Mouse (Mus musculus) duodenum, adult 2 months (tissue): ENCODE data around the gene Cnppd1. TPM values are rescaled to one million over a fixed set of nuclear protein-coding genes. Genes with fewer than 3 reads are reported as not detected.

Experiments
- polyA plus RNA-seq: library from polyadenylated mRNA; depleted of rRNA; stranded (reverse); fragments of >200 nt; gene quantifications from 2 replicates; pipeline ENCODE4 v1.2.3, GENCODE M21; 2012; ENCODE audit warnings: low replicate concordance; rRNA removed

The Cnppd1 gene
- polyA plus RNA-seq = 40.3 and 56.9 TPM in 2 replicates

GRCm38 (mm10) chr1:75142301-75143261, at the start of gene Cnppd1, which contains the start of gene Retreg2:
Gene Cnppd1, minus strand, starts transcription at chr1:75142711.
Gene Retreg2, plus strand, starts transcription at chr1:75142778.

GRCm38 (mm10) chr1:75191622-75192402, 49.3 kb upstream of the Cnppd1 start, which contains the start of the genes Ankzf1 and Atg9a:
Gene Ankzf1, plus strand, starts transcription at chr1:75192151.
Gene Atg9a, minus strand, starts transcription at chr1:75192196.

GRCm38 (mm10) chr1:75180105-75180590, 37.6 kb upstream of the Cnppd1 start, which contains the start of gene Abcb6:
Gene Abcb6, minus strand, starts transcription at chr1:75180392.

GRCm38 (mm10) chr1:75168472-75169464, 26.3 kb upstream of the Cnppd1 start, which contains the start of gene Zfand2b:
Gene Zfand2b, plus strand, starts transcription at chr1:75168646.

GRCm38 (mm10) chr1:75133421-75134207, 8.9 kb downstream of the Cnppd1 start, which contains the start of gene Slc23a3:
Gene Slc23a3, minus strand, starts transcription at chr1:75133890.

GRCm38 (mm10) chr1:75124346-75125321, 17.9 kb downstream of the Cnppd1 start, which contains the start of gene Nhej1:
Gene Nhej1, minus strand, starts transcription at chr1:75125200.

Other genes starting within 250 kb of the Cnppd1 start
- gene Cryba2, start 249.6 kb downstream of the Cnppd1 start, polyA plus RNA-seq = 1.1 and 1.6 TPM in 2 replicates
- 0.07 and 0.20 TPM in 2 replicates for gene Cfap65, start 207.1 kb downstream of the Cnppd1 start, polyA plus RNA-seq
- gene Ihh, start 191.0 kb downstream of the Cnppd1 start, polyA plus RNA-seq = 107 and 239 TPM in 2 replicates
- 1.7 and 2.3 TPM in 2 replicates for gene Nhej1, start 17.5 kb downstream of the Cnppd1 start, polyA plus RNA-seq
- 1.2 and 2.3 TPM in 2 replicates for gene Slc23a3, start 8.8 kb downstream of the Cnppd1 start, polyA plus RNA-seq
- gene Retreg2, start 67 bp upstream of the Cnppd1 start, polyA plus RNA-seq = 55.7 and 99.5 TPM in 2 replicates
- gene Zfand2b, start 25.9 kb upstream of the Cnppd1 start, polyA plus RNA-seq = 63.2 and 93.5 TPM in 2 replicates
- 20.6 and 30.7 TPM in 2 replicates for gene Abcb6, start 37.7 kb upstream of the Cnppd1 start, polyA plus RNA-seq
- gene Ankzf1, start 49.4 kb upstream of the Cnppd1 start, polyA plus RNA-seq = 13.9 and 15.1 TPM in 2 replicates
- 68.6 and 124 TPM in 2 replicates for gene Atg9a, start 49.5 kb upstream of the Cnppd1 start, polyA plus RNA-seq
- 1.0 and 1.3 TPM in 2 replicates for gene Glb1l, start 68.1 kb upstream of the Cnppd1 start, polyA plus RNA-seq
- 215 and 279 TPM in 2 replicates for gene Stk16, start 68.1 kb upstream of the Cnppd1 start, polyA plus RNA-seq
- gene Tuba4a, start 77.2 kb upstream of the Cnppd1 start, polyA plus RNA-seq = 83.6 and 122 TPM in 2 replicates
- not detected in 2 replicates for gene A630095N17Rik, start 89.4 kb upstream of the Cnppd1 start, polyA plus RNA-seq
- 18.0 and 21.0 TPM in 2 replicates for gene Dnajb2, start 93.7 kb upstream of the Cnppd1 start, polyA plus RNA-seq
- 5.3 and 6.2 TPM in 2 replicates for gene Ptprn, start 121.8 kb upstream of the Cnppd1 start, polyA plus RNA-seq
- gene Resp18, start 135.7 kb upstream of the Cnppd1 start, polyA plus RNA-seq = 4.1 and 5.5 TPM in 2 replicates
- 188 and 371 TPM in 2 replicates for gene Dnpep, start 175.3 kb upstream of the Cnppd1 start, polyA plus RNA-seq
- 207 and 271 TPM in 2 replicates for gene Des, start 217.6 kb upstream of the Cnppd1 start, polyA plus RNA-seq
- 32.3 and 57.1 TPM in 2 replicates for gene Speg, start 232.6 kb upstream of the Cnppd1 start, polyA plus RNA-seq